Mouse (Mus musculus) heart, embryonic 10.5 days (tissue): ENCODE measurements at regions not wholly inside any gene's neighbourhood (a gene's known extent, or its start where the extent isn't known, plus 50 kb on each side); places are given as distances from the start of the nearest gene placed in this dataset.

ENCODE experiments used
- DNase-seq: peaks from one replicate; pipeline ENCODE4 v3.0.0-alpha.2; 2017; ENCODE audit warnings: low spot score
- H3K27ac ChIP-seq: fragments of 300-500 bp; sonication (generic); 2 replicates; pipeline ENCODE4 v1.5.1; 2016; ENCODE audit warnings: mild to moderate bottlenecking
- H3K27me3 ChIP-seq: fragments of 300-500 bp; sonication (generic); 2 replicates; pipeline ENCODE4 v1.6.1; 2016; ENCODE audit warnings: mild to moderate bottlenecking; ENCODE audit not compliant: poor library complexity, insufficient read depth, severe bottlenecking
- H3K36me3 ChIP-seq: fragments of 300-500 bp; sonication (generic); 2 replicates; pipeline ENCODE4 v1.6.1; 2016; ENCODE audit warnings: mild to moderate bottlenecking, moderate library complexity
- H3K4me1 ChIP-seq: fragments of 300-500 bp; sonication (generic); 2 replicates; pipeline ENCODE4 v1.6.1; 2016; ENCODE audit warnings: mild to moderate bottlenecking
- H3K4me3 ChIP-seq: fragments of 300-500 bp; sonication (generic); 2 replicates; pipeline ENCODE4 v1.5.1; 2016; ENCODE audit warnings: mild to moderate bottlenecking, moderate library complexity
- H3K9me3 ChIP-seq: fragments of 300-500 bp; sonication (generic); 2 replicates; pipeline ENCODE4 v1.6.1; 2016; ENCODE audit warnings: mild to moderate bottlenecking, moderate library complexity
- WGBS: fragments of 180-500 bp; shearing (Covaris S2); methylation state at CpG from one replicate; pipeline ENCODE4 v1.1.7; 2016; 5-methylcytosine and 5-hydroxymethylcytosine counted together

- H3K27me3 ChIP-seq, result no peaks in the 10 kb centered on the region
- WGBS, result 85% methylated on average over 1 of the region's 1 CpGs
- DNase-seq, result no peak
Measured at GRCm38 (mm10) chr12:32273474-32273873, 65.0 kb upstream of the Pik3cg start.

GRCm38 (mm10) chr12:32279861-32280260, 71.4 kb upstream of the Pik3cg start:
- Histone ChIP-seq H3K4me1 (peaks cover 4% of the 10 kb centered on the region; the same call in 1 of the 2 replicates), H3K9me3 (no peaks in the 10 kb centered on the region), H3K27me3 (no peaks in the 10 kb centered on the region), H3K4me3 (no peak overlapping the region), H3K27ac (no peak overlapping the region), H3K36me3 (no peaks in the 10 kb centered on the region)
- 75% methylated on average over 4 of the region's 4 CpGs for WGBS
- DNase-seq, result no peak

More at GRCm38 (mm10) chr12:32273474-32273873, 65.0 kb upstream of the Pik3cg start:
- Histone ChIP-seq H3K36me3 (no peaks in the 10 kb centered on the region), H3K27ac (no peak overlapping the region), H3K4me3 (no peak overlapping the region), H3K4me1 (peaks cover under 1% of the 10 kb centered on the region; the same call in 1 of the 2 replicates), H3K9me3 (no peaks in the 10 kb centered on the region)

DNA sequence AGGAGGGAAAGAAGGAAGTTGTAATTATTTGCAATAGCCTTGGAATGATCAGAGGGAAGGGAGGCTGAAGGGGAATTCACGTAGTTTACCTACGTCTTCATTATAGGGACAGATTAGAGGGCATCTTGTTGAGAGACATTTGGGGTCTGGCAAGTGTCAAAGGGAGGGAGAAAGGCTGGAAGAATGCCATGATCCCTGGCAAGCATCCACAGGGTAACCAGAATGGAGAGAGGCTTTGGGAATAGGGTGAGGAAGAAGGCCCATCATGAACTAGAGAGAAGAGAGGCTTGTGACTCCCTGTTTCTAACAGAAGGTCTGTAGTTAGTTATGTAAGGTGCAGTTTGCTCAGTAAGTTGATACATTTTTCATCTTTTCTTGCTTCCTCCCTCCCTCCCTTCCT, 71.8 kb upstream of the Pik3cg start:
- WGBS, result 48% methylated on average over 2 of the region's 2 CpGs
- no peaks in the 10 kb centered on the region for H3K9me3 ChIP-seq
- peaks cover 4% of the 10 kb centered on the region; the same call in 1 of the 2 replicates for H3K4me1 ChIP-seq
- no peaks in the 10 kb centered on the region for H3K27me3 ChIP-seq
- H3K4me3 ChIP-seq, result no peak overlapping the region
- H3K27ac ChIP-seq, result no peak overlapping the region
- no peak for DNase-seq
- no peaks in the 10 kb centered on the region for H3K36me3 ChIP-seq

GRCm38 (mm10) chr12:32282371-32283163, 74.1 kb upstream of the Pik3cg start:
- Histone ChIP-seq H3K4me1 (peaks cover 4% of the 10 kb centered on the region; the same call in 1 of the 2 replicates), H3K4me3 (no peak overlapping the region), H3K9me3 (no peaks in the 10 kb centered on the region), H3K27ac (no peak overlapping the region), H3K36me3 (no peaks in the 10 kb centered on the region), H3K27me3 (no peaks in the 10 kb centered on the region)
- WGBS, result 70% methylated on average over 5 of the region's 5 CpGs
- no peak for DNase-seq

- no peaks in the 10 kb centered on the region for H3K4me1 ChIP-seq
- H3K36me3 ChIP-seq, result no peaks in the 10 kb centered on the region
- H3K4me3 ChIP-seq, result no peak overlapping the region
- H3K27me3 ChIP-seq, result no peaks in the 10 kb centered on the region
- no peak for DNase-seq
- no peak overlapping the region for H3K27ac ChIP-seq
- WGBS, result 59% methylated on average over 2 of the region's 2 CpGs
- H3K9me3 ChIP-seq, result no peaks in the 10 kb centered on the region
Measured at GRCm38 (mm10) chr12:32285039-32285438, 76.6 kb upstream of the Pik3cg start.

GRCm38 (mm10) chr12:32286652-32287051, 78.2 kb upstream of the Pik3cg start:
- Histone ChIP-seq H3K27me3 (no peaks in the 10 kb centered on the region), H3K9me3 (no peaks in the 10 kb centered on the region), H3K36me3 (no peaks in the 10 kb centered on the region), H3K4me3 (no peak overlapping the region), H3K4me1 (no peaks in the 10 kb centered on the region), H3K27ac (no peak overlapping the region)
- DNase-seq, result no peak
- 15% methylated on average over 5 of the region's 5 CpGs for WGBS

- no peaks in the 10 kb centered on the region for H3K36me3 ChIP-seq
- H3K27me3 ChIP-seq, result no peaks in the 10 kb centered on the region
- no peak overlapping the region for H3K4me3 ChIP-seq
- DNase-seq, result no peak
- H3K4me1 ChIP-seq, result no peaks in the 10 kb centered on the region
- no peaks in the 10 kb centered on the region for H3K9me3 ChIP-seq
- 73% methylated on average over 5 of the region's 5 CpGs for WGBS
- H3K27ac ChIP-seq, result no peak overlapping the region
Measured at GRCm38 (mm10) chr12:32291145-32291544, 82.7 kb upstream of the Pik3cg start.

DNA sequence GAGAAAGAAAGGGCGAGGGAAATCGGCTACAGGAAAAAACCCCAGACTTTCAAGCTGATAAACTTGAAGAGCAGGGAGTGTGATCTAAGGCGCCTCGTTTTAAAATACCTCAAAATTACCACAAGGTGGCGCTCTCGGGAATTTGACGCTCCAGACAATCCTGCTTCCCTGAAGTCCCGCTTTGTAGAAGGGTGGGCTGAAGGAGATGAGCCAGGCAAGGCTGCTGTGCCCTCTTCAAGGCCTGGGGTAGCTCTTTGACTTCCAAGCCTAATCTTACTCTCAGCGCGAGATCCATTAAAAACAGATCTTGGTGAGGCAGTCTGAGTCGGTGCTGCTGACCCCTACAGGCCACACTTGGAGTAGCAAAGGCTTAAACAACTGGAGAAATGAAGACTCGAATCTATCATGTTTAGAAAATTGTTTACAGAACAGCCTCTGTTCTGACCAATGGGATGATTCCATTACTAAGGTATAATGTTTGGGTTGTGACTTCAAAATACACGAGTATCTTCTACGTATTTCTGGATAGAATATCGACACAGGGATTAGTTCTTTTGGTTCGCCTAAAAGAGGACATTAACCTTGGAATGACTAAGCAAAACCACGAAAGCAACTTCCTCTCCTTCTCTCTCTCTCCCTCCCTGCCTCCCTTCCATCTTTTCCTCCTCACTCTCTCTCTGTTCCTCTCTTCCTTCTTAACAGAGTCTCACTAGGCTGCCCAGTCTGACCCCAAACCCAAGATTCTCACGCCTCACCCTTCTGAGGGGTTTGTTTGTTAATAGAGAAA, 83.7 kb upstream of the Pik3cg start:
- H3K27me3 ChIP-seq, result no peaks in the 10 kb centered on the region
- 25% methylated on average over 18 of the region's 18 CpGs for WGBS
- no peaks in the 10 kb centered on the region for H3K4me1 ChIP-seq
- H3K9me3 ChIP-seq, result no peaks in the 10 kb centered on the region
- no peaks in the 10 kb centered on the region for H3K36me3 ChIP-seq
- peak; percentile 80 for DNase-seq
- peak overlapping the region; percentile 84 for H3K27ac ChIP-seq
- H3K4me3 ChIP-seq, result peak overlapping the region; percentile 51

GRCm38 (mm10) chr12:32292749-32293128, 84.3 kb upstream of the Pik3cg start:
- no peaks in the 10 kb centered on the region for H3K4me1 ChIP-seq
- H3K27ac ChIP-seq, result peak overlapping the region; percentile 84; the same call in 1 of the 2 replicates
- H3K27me3 ChIP-seq, result no peaks in the 10 kb centered on the region
- no peak overlapping the region for H3K4me3 ChIP-seq
- peak; percentile 76 for DNase-seq
- H3K36me3 ChIP-seq, result no peaks in the 10 kb centered on the region
- 72% methylated on average over 5 of the region's 5 CpGs for WGBS
- no peaks in the 10 kb centered on the region for H3K9me3 ChIP-seq

GRCm38 (mm10) chr12:32297431-32297830, 81.1 kb upstream of the Ccdc71l start:
- Histone ChIP-seq H3K4me3 (no peak overlapping the region), H3K4me1 (no peaks in the 10 kb centered on the region), H3K27me3 (no peaks in the 10 kb centered on the region), H3K27ac (no peak overlapping the region), H3K9me3 (no peaks in the 10 kb centered on the region), H3K36me3 (no peaks in the 10 kb centered on the region)
- 89% methylated on average over 7 of the region's 7 CpGs for WGBS
- DNase-seq, result no peak

DNA sequence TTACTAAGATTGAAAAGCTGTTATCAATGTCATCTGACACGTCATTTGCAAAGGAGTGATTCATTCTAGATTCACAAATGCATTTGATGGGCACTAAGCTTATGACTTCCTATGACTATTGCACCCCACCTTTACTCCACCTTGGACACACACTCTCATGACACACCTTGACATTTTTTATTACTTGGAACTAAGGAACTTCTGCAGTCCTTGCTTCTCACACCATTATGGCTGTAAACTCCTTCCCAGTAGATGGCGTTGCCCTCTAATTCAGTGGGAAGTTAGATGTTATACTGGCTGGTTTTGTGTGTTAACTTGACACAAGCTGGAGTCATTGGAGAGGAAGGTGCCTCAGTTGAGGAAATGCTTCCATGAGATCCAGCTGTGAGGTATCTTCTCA, 78.8 kb upstream of the Ccdc71l start:
- H3K4me1 ChIP-seq, result no peaks in the 10 kb centered on the region
- no peaks in the 10 kb centered on the region for H3K36me3 ChIP-seq
- H3K27ac ChIP-seq, result no peak overlapping the region
- H3K9me3 ChIP-seq, result no peaks in the 10 kb centered on the region
- H3K27me3 ChIP-seq, result no peaks in the 10 kb centered on the region
- H3K4me3 ChIP-seq, result no peak overlapping the region
- DNase-seq, result no peak
- 78% methylated on average over 2 of the region's 2 CpGs for WGBS

GRCm38 (mm10) chr12:32305736-32306135, 72.8 kb upstream of the Ccdc71l start:
- H3K4me3 ChIP-seq, result no peak overlapping the region
- no peak overlapping the region for H3K27ac ChIP-seq
- no peaks in the 10 kb centered on the region for H3K36me3 ChIP-seq
- no peaks in the 10 kb centered on the region for H3K9me3 ChIP-seq
- peaks cover 11% of the 10 kb centered on the region for H3K4me1 ChIP-seq
- WGBS, result 85% methylated on average over 5 of the region's 5 CpGs
- DNase-seq, result no peak
- H3K27me3 ChIP-seq, result no peaks in the 10 kb centered on the region

DNA sequence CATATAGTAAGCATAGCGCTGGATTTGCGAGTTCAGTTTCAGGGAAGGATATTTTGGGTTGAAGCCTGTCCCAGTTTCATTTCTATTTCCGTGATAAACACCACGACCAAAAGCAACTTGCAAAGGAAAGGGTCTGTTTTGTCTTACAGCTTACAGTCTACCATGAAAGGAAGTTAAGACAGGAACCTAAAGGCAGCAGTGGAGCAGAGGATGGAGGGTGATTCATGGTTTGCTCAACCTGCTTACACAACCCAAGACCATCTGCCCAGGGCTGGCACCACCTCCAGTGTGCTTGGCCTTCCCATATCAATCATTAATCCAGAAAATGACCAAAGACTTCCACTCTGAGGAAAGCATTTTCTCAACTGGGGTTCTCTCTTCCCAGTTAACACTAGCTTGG, 72.2 kb upstream of the Ccdc71l start:
- Histone ChIP-seq H3K9me3 (no peaks in the 10 kb centered on the region), H3K27ac (no peak overlapping the region), H3K4me1 (peaks cover 11% of the 10 kb centered on the region), H3K36me3 (no peaks in the 10 kb centered on the region), H3K4me3 (no peak overlapping the region), H3K27me3 (no peaks in the 10 kb centered on the region)
- DNase-seq, result no peak
- 85% methylated on average over 4 of the region's 4 CpGs for WGBS
